Mouse (Mus musculus) T-cell, adult 66 days (primary cell): ENCODE measurements around the gene Prpf40a. TPM values are rescaled to one million over a fixed set of nuclear protein-coding genes. Genes with fewer than 3 reads are reported as not detected.

Experiments used
- total RNA-seq, 2 experiments: library from RNA; stranded (reverse); gene quantifications; 3 replicates in 1 of 2; 4 replicates in 1 of 2; pipeline ENCODE4 v1.2.4; 2023

The Prpf40a gene
- 10 to 100 TPM; 84.4 to 93.2 TPM for total RNA-seq

DNA sequence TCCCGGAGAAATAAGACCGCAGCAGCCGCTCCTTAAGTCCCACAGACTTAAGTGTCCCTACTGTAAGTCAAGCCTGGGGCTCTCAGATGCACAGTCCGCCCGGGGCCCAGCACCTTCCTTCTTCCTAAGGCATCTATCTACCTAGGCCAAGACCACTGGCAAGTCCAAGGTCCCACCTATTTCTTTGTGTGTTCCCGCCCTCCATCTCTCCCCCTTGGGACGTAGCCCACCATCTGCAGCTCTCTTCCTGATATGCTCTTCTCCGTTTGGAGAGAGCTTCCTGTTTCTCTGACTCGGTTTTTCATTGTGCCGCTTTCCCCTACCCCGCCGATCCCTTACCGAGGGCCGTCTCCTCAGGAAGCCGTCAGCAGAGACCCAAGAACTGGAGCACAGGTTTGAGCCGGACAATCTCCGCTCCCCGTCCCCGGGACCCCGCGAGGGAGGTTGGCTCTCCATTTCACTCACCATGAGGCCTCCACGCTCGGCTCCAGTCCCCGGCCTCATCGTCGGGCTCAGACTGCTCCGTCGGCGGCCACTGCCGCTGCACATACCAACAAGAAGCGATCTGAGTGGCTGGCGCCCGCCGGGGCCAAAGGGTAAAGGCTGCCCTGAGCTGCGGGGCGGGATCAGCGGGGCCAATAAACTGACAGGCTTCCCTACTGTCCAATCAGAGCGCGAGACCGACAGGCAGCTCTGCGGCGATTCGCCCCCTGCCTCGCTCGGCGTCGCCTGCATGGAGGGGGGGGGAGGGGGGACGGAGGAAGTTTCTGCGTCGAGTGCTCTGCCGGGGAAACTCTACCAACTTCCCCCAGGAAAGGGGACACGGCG is at the start of gene Prpf40a:
Gene Prpf40a, minus strand, starts transcription at position 601 of the 828 bp plus-strand sequence.

DNA sequence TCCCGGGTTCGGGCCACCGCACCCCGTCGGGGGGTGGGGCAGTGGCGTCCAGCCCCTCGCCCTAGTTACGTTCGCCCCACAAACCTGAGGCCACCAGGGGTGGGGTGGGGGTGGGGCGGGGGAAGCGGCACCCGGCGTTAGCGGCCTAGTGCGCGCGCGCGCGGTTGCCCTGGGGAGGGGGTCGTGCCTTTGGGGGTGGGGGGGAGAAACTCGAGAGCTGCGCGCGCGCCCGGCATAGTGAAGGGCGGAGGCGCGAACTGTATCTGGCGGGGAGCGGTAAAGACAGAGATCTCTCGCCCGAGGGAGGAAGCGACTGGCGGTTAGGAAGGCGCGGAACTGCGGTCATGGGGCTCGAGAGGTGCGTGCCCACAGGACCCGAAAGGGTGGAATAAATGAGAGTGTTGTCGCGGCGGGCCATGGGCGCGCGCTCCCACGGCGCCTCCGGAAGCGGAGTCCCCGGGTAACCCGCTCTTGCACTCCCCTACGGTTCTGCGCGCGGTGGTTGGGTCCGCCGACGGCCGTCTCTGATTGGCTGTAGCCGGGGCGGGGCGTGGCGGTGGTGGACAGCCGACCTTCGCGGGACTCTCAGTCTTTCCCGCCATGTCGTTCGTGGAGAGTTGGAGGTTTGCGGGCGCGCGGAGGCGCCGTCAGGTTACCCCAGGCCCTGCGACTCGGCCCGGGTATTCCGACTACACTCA is 588 bp upstream of the Prpf40a start, which contains the start of gene Arl6ip6:
Gene Arl6ip6, plus strand, starts transcription at position 204 of the 698 bp plus-strand sequence.

Other genes starting within 250 kb of the Prpf40a start
- gene Arl6ip6, start 442 bp upstream of the Prpf40a start, total RNA-seq = 10 to 100 TPM; 27.7 to 29.1 TPM